Mouse (Mus musculus) liver, adult 2 months (tissue): ENCODE data around the gene Zfp28. TPM values are rescaled to one million over a fixed set of nuclear protein-coding genes. Genes with fewer than 3 reads are reported as not detected.

Source experiments
- DNase-seq: peaks from one replicate; pipeline ENCODE4 v3.0.0-alpha.2; 2011; ENCODE audit warnings: low read depth, low spot score; ENCODE audit errors: extremely low read depth
- H3K27ac ChIP-seq: fragments of 200-500 bp; replicated peaks from 2 replicates; pipeline ENCODE4 v1.5.1; 2012; ENCODE audit warnings: low read depth, mild to moderate bottlenecking, control low read depth, inconsistent platforms, low read length; ENCODE audit not compliant: insufficient read depth
- H3K27me3 ChIP-seq: fragments of 200-500 bp; 2 replicates; pipeline ENCODE4 v1.6.1; 2012; ENCODE audit warnings: mild to moderate bottlenecking, moderate library complexity, low read length, inconsistent platforms; ENCODE audit not compliant: control insufficient read depth, insufficient read depth
- H3K36me3 ChIP-seq: fragments of 200-500 bp; 2 replicates; pipeline ENCODE4 v1.6.1; 2012; ENCODE audit warnings: low read length, inconsistent platforms; ENCODE audit not compliant: control insufficient read depth, insufficient read depth
- H3K4me1 ChIP-seq: fragments of 200-500 bp; 2 replicates; pipeline ENCODE4 v1.6.1; 2011; ENCODE audit warnings: low read length; ENCODE audit not compliant: control insufficient read depth, insufficient read depth
- H3K4me3 ChIP-seq: fragments of 200-500 bp; 2 replicates; pipeline ENCODE4 v1.5.1; 2011; ENCODE audit warnings: low read depth, mild to moderate bottlenecking, control low read depth, low read length, moderate library complexity; ENCODE audit not compliant: insufficient read depth
- H3K79me2 ChIP-seq: fragments of 200-500 bp; 2 replicates; pipeline ENCODE4 v1.6.1; 2012; ENCODE audit warnings: inconsistent platforms, mild to moderate bottlenecking, low read length, moderate library complexity; ENCODE audit not compliant: control insufficient read depth, insufficient read depth
- H3K9ac ChIP-seq: fragments of 200-500 bp; 2 replicates; pipeline ENCODE4 v1.6.1; 2012; ENCODE audit warnings: low read depth, mild to moderate bottlenecking, control low read depth, inconsistent platforms, low read length
- CTCF ChIP-seq: fragments of 200-500 bp; IDR thresholded peaks from 2 replicates; pipeline ENCODE4 v1.5.1; 2011; ENCODE audit warnings: low read depth, low read length, control low read depth
- POLR2A ChIP-seq: fragments of 200-500 bp; IDR thresholded peaks from 2 replicates; pipeline ENCODE4 v1.6.1; 2011; ENCODE audit warnings: low read length, control low read depth; ENCODE audit not compliant: insufficient read depth; ENCODE audit errors: extremely low read depth
- WGBS: fragments of 180-500 bp; shearing (Covaris S2); methylation state at CpG from one replicate; pipeline ENCODE4 v1.1.7; 2018; 5-methylcytosine and 5-hydroxymethylcytosine counted together
- polyA plus RNA-seq: library from polyadenylated mRNA; depleted of rRNA; stranded (reverse); fragments of >200 nt; gene quantifications from 2 replicates; pipeline ENCODE4 v1.2.3, GENCODE M21; 2012
- total RNA-seq: library from RNA; depleted of rRNA; stranded (reverse); fragments of >200 nt; gene quantifications from 2 replicates; pipeline ENCODE4 v1.2.3, GENCODE M21; 2014

The Zfp28 gene
- total and polyA plus RNA-seq, 2 experiments, result 0.51 to 1.9 TPM

GRCm38 (mm10) chr7:6388971-6389370 lies 5.9 kb downstream of the Zfp28 start:
- Histone ChIP-seq H3K36me3 (peaks cover 10% of the 10 kb centered on the region; the same call in 1 of the 2 replicates), H3K27ac (no peak overlapping the region), H3K27me3 (no peaks in the 10 kb centered on the region), H3K9ac (no peak overlapping the region), H3K79me2 (no peaks in the 10 kb centered on the region), H3K4me1 (no peaks in the 10 kb centered on the region; the same call in 1 of the 2 replicates), H3K4me3 (no peak overlapping the region)
- no peak for DNase-seq
- TF ChIP-seq POLR2A, result no peak
- TF ChIP-seq CTCF, result no peak
- WGBS, result 87% methylated on average over 5 of the region's 5 CpGs

GRCm38 (mm10) chr7:6389449-6389848 lies 6.4 kb downstream of the Zfp28 start:
- TF ChIP-seq POLR2A (no peak), CTCF (no peak)
- Histone ChIP-seq H3K27ac (no peak overlapping the region), H3K27me3 (no peaks in the 10 kb centered on the region), H3K4me3 (no peak overlapping the region), H3K79me2 (no peaks in the 10 kb centered on the region), H3K9ac (no peak overlapping the region), H3K4me1 (no peaks in the 10 kb centered on the region), H3K36me3 (peaks cover 11% of the 10 kb centered on the region; the same call in 1 of the 2 replicates)
- no peak for DNase-seq
- 70% methylated on average over 5 of the region's 5 CpGs for WGBS

DNA sequence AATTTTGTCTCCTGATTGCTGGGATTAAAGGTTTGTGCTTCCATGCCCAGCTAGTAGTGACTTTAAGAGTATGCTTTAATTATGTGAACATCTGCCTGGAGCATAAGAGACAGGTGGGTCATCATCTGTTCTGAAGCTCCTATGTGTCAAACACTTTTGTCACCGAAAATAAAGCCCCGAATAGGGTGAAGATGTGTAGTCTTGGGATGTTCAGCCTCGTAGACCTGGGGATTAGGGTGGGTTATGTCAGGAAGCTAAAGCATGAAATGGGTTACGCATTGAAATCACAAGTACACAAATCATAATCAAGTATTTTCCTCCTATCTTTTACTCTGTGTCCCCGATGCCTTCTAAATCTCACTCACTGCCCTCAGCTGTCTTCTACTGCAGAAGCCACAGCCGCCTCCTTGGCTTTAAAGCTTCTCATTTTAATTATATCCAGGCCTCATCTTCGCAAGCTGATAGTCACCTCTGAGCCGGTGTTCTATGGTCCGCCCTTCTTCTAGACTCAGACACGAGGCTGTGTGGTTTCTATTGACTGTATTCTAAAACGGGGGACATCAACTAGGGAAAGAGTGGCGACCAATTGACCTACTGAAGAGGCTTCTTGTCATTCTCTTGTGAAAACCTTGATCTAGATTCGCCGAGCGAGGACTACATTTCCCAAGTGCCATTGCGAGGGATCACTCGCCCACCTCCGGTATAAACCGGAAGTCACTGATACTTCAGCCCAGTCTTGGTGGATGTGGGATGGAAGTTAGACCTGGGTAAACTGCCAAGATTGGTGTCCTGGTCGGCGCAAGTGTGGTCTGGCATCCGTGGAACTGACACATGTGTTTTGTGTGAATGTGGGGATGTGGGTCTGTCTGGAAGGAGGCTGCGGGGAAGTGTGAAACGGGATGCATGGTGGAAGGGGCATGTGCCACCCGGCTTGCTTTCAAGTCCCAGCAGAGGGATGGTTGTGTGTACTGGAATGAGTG lies 15.2 kb downstream of the Zfp28 start, which contains the start of gene Smim17:
Smim17 (plus strand) TSS at position 720 of the 980 bp plus-strand sequence.
- 27% methylated on average over 25 of the region's 25 CpGs for WGBS
- TF ChIP-seq POLR2A, result no peak
- TF ChIP-seq CTCF, result no peak
- Histone ChIP-seq H3K4me3 (peak within 1 kb of the TSS; percentile 24; the same call in 1 of the 2 replicates), H3K4me1 (peaks cover 3% of the 10 kb centered on the region; the same call in 1 of the 2 replicates), H3K36me3 (peaks cover 6% of the 10 kb centered on the region; the same call in 1 of the 2 replicates), H3K9ac (no peak within 1 kb of the TSS), H3K27ac (no peak within 1 kb of the TSS), H3K79me2 (no peaks in the 10 kb centered on the region), H3K27me3 (no peaks in the 10 kb centered on the region)
- DNase-seq, result no peak

- TF ChIP-seq CTCF (peak; percentile 58), POLR2A (no peak)
- peak; percentile 82 for DNase-seq
- Histone ChIP-seq H3K4me1 (no peaks in the 10 kb centered on the region), H3K79me2 (no peaks in the 10 kb centered on the region), H3K27me3 (no peaks in the 10 kb centered on the region), H3K9ac (no peak within 1 kb of the TSS), H3K36me3 (no peaks in the 10 kb centered on the region), H3K4me3 (no peak within 1 kb of the TSS), H3K27ac (no peak within 1 kb of the TSS)
- 2% methylated on average over 17 of the region's 17 CpGs for WGBS
These were observed 26.9 kb downstream of the Zfp28 start, which contains the start of gene Gm20715 for GRCm38 (mm10) chr7:6410043-6410442. TSS of gene Gm20715 (plus strand) at chr7:6410277.

GRCm38 (mm10) chr7:6414626-6415441 lies 31.7 kb downstream of the Zfp28 start:
- H3K27ac ChIP-seq, result no peak overlapping the region
- no peaks in the 10 kb centered on the region for H3K27me3 ChIP-seq
- no peak for DNase-seq
- no peaks in the 10 kb centered on the region for H3K36me3 ChIP-seq
- no peaks in the 10 kb centered on the region for H3K4me1 ChIP-seq
- no peak overlapping the region for H3K9ac ChIP-seq
- no peaks in the 10 kb centered on the region for H3K79me2 ChIP-seq
- TF ChIP-seq POLR2A (no peak), CTCF (no peak)
- WGBS, result 13% methylated on average over 15 of the region's 22 CpGs
- no peak overlapping the region for H3K4me3 ChIP-seq
